Mouse (Mus musculus) liver, embryonic 15.5 days (tissue): Measurements from ENCODE around the gene Myrip. TPM values are rescaled to one million over a fixed set of nuclear protein-coding genes. Genes with fewer than 3 reads are reported as not detected.
A peak's percentile ranks its signal among the peaks of the same experiment; 100 is the strongest.

Experiments
- ATAC-seq: fragments of 200-750 bp; cut with Nextera tagmentation; 2 replicates; pipeline ENCODE4 v1.8.0; 2017; ENCODE audit warnings: moderate number of reproducible peaks, mild to moderate bottlenecking, moderate library complexity; ENCODE audit not compliant: insufficient read depth
- H3K27ac ChIP-seq: fragments of 300-500 bp; sonication (generic); replicated peaks from 2 replicates; pipeline ENCODE4 v1.5.1; 2015; ENCODE audit warnings: mild to moderate bottlenecking, inconsistent platforms
- H3K27me3 ChIP-seq: fragments of 300-500 bp; sonication (generic); 2 replicates; pipeline ENCODE4 v1.6.1; 2015; ENCODE audit warnings: mild to moderate bottlenecking, inconsistent platforms
- H3K36me3 ChIP-seq: fragments of 300-500 bp; sonication (generic); replicated peaks from 2 replicates; pipeline ENCODE4 v1.6.1; 2015; ENCODE audit warnings: moderate library complexity, mild to moderate bottlenecking, inconsistent platforms
- H3K4me1 ChIP-seq: fragments of 300-500 bp; sonication (generic); replicated peaks from 2 replicates; pipeline ENCODE4 v1.6.1; 2015; ENCODE audit warnings: inconsistent platforms
- H3K4me2 ChIP-seq: fragments of 300-500 bp; sonication (generic); 2 replicates; pipeline ENCODE4 v1.6.1; 2015; ENCODE audit warnings: moderate library complexity, mild to moderate bottlenecking, inconsistent platforms
- H3K4me3 ChIP-seq: fragments of 300-500 bp; sonication (generic); replicated peaks from 2 replicates; pipeline ENCODE4 v1.5.1; 2015; ENCODE audit warnings: mild to moderate bottlenecking, inconsistent platforms
- H3K9ac ChIP-seq: fragments of 300-500 bp; sonication (generic); 2 replicates; pipeline ENCODE4 v1.6.1; 2015; ENCODE audit warnings: moderate library complexity, mild to moderate bottlenecking, inconsistent platforms
- H3K9me3 ChIP-seq: fragments of 300-500 bp; sonication (generic); replicated peaks from 2 replicates; pipeline ENCODE4 v1.6.1; 2016; ENCODE audit warnings: inconsistent platforms
- WGBS: fragments of 180-500 bp; shearing (Covaris S2); methylation state at CpG from one replicate; pipeline ENCODE4 v1.1.7; 2015; ENCODE audit warnings: mixed read lengths; ENCODE audit not compliant: insufficient replicate concordance; 5-methylcytosine and 5-hydroxymethylcytosine counted together
- polyA plus RNA-seq: library from polyadenylated mRNA; unstranded; fragments of >200 nt; fragmentation: Nextera tagmentation; extraction: Ambion mirVana; gene quantifications from 2 replicates; pipeline ENCODE4 v1.2.1, GENCODE M21; 2015

The Myrip gene
- polyA plus RNA-seq, 1 experiment from 2014 or later, result 0.02 TPM

DNA sequence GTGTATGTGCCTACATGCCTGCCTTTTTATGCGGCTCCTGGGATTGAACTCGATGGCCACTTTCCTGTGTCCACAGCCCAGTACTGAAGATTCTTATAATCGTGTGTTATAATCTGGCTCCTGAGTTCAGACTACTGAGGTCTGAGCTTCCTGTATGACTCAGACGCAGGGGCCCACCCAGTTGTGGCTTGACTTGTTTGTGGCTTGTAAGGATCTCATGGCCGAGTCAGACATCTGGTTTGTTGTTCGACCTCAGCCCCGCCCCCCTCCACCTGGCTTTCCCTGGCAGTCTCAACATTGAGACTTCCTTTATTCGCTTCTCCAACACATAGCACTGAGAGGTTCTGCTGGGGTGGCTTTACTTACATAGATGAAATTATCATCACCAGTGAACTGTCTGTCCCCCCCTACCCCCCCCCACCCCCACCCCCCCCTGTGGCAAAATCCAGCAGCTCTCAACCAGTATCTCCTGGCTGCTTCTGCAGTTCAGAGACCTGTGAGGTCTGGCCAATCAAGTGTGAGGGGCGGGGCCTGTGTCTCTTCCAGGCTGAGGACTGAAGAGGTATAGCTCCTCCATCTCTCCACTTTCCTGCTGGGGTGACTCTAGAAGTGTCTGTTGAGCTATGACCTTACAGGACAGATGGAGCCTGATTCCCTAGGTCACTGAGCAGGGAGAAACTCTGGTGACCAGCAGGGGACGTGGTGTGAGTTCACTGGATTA is 38.8 kb downstream of the Myrip start:
- no peak for ATAC-seq
- WGBS, result 22% methylated on average over 10 of the region's 10 CpGs
- no peaks in the 10 kb centered on the region for H3K36me3 ChIP-seq
- H3K27me3 ChIP-seq, result no peaks in the 10 kb centered on the region
- no peaks in the 10 kb centered on the region for H3K4me1 ChIP-seq
- no peak overlapping the region for H3K9ac ChIP-seq
- no peak overlapping the region for H3K4me2 ChIP-seq
- H3K4me3 ChIP-seq, result no peak overlapping the region
- H3K27ac ChIP-seq, result no peak overlapping the region
- H3K9me3 ChIP-seq, result no peaks in the 10 kb centered on the region

DNA sequence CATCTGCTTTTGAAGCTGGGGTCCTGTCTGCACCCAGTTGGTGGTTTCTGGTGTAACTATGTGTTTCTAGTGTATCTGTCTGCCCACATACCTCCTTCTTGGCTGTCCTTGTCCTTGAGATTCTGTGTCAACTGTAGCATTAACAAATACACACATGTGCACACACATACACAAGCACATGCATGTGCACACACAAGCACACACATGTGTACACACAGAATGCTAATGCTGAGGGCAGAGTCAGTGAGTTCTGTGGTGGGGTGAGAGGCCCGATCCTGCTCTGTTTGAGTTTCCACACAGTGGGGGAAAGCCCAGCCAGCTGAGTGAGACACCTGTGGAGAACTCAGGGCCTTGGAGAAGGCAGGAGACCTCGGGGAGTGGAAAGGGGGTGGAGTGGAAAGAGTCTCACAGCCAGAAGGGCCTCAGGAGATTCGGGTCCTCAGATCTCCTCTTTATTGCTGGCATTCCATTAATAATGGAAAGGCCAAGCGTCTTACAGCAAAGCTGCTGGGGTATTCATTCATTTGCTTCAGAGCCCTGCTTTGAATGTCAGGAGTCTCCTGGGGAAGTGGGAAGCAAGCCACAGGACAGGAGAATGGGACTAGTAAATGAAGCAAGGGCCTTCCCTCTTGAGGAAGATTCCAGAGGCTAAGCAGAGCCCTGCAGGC is 41.9 kb downstream of the Myrip start:
- WGBS, result 52% methylated on average over 4 of the region's 4 CpGs
- H3K4me1 ChIP-seq, result no peaks in the 10 kb centered on the region; the same call in 1 of the 2 replicates
- no peaks in the 10 kb centered on the region for H3K27me3 ChIP-seq
- no peaks in the 10 kb centered on the region for H3K36me3 ChIP-seq
- H3K4me3 ChIP-seq, result no peak overlapping the region
- H3K4me2 ChIP-seq, result no peak overlapping the region
- H3K9ac ChIP-seq, result no peak overlapping the region
- H3K27ac ChIP-seq, result no peak overlapping the region
- no peak for ATAC-seq
- H3K9me3 ChIP-seq, result no peaks in the 10 kb centered on the region

GRCm38 (mm10) chr9:120345651-120346151 is 44.4 kb downstream of the Myrip start:
- ATAC-seq, result peak; percentile 34
- WGBS, result 23% methylated on average over 5 of the region's 5 CpGs
- Histone ChIP-seq H3K4me1 (peaks cover 3% of the 10 kb centered on the region), H3K9ac (no peak overlapping the region), H3K4me2 (no peak overlapping the region), H3K9me3 (no peaks in the 10 kb centered on the region), H3K4me3 (no peak overlapping the region), H3K27ac (peak overlapping the region; percentile 51; the same call in 1 of the 2 replicates), H3K27me3 (no peaks in the 10 kb centered on the region), H3K36me3 (no peaks in the 10 kb centered on the region)

- no peak for ATAC-seq
- Histone ChIP-seq H3K27me3 (no peaks in the 10 kb centered on the region), H3K9me3 (no peaks in the 10 kb centered on the region), H3K27ac (no peak overlapping the region), H3K4me1 (peaks cover 6% of the 10 kb centered on the region), H3K4me2 (no peak overlapping the region), H3K9ac (no peak overlapping the region), H3K4me3 (no peak overlapping the region), H3K36me3 (no peaks in the 10 kb centered on the region)
- WGBS, result 59% methylated on average over 4 of the region's 4 CpGs
Observed at GRCm38 (mm10) chr9:120349145-120349544, 47.8 kb downstream of the Myrip start.

DNA sequence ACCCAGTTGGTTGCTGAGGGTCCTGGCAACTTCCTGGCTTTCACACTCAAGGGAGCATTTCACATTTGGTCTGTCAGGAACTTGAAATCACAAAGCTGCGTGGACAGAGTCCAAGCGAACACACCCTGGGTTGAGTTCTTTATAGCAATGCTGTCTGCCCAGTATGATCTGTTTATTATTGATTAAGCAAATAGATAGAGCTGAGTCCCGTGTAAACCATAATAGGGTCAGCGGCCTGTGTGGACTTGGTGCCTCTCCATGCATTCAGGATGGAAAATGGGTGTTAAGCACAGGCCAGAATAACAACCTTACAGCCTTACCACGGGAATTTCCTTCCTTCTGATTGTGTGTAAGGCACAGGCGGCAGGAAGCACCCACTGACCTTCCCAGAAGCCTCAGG is 49.0 kb downstream of the Myrip start:
- Histone ChIP-seq H3K36me3 (no peaks in the 10 kb centered on the region), H3K9me3 (no peaks in the 10 kb centered on the region), H3K4me3 (no peak overlapping the region), H3K9ac (no peak overlapping the region), H3K4me2 (no peak overlapping the region), H3K4me1 (peaks cover 6% of the 10 kb centered on the region), H3K27me3 (no peaks in the 10 kb centered on the region), H3K27ac (no peak overlapping the region)
- WGBS, result 33% methylated on average over 6 of the region's 6 CpGs
- ATAC-seq, result 0 out of 2 replicates have a peak, but pooled peaks have one; percentile 25

- Histone ChIP-seq H3K9ac (no peak overlapping the region), H3K4me3 (no peak overlapping the region), H3K4me1 (peaks cover 6% of the 10 kb centered on the region), H3K27me3 (no peaks in the 10 kb centered on the region), H3K27ac (no peak overlapping the region), H3K9me3 (no peaks in the 10 kb centered on the region), H3K4me2 (no peak overlapping the region), H3K36me3 (no peaks in the 10 kb centered on the region)
- ATAC-seq, result no peak
- 51% methylated on average over 7 of the region's 7 CpGs for WGBS
Observed at GRCm38 (mm10) chr9:120351061-120351460, 49.7 kb downstream of the Myrip start.

DNA sequence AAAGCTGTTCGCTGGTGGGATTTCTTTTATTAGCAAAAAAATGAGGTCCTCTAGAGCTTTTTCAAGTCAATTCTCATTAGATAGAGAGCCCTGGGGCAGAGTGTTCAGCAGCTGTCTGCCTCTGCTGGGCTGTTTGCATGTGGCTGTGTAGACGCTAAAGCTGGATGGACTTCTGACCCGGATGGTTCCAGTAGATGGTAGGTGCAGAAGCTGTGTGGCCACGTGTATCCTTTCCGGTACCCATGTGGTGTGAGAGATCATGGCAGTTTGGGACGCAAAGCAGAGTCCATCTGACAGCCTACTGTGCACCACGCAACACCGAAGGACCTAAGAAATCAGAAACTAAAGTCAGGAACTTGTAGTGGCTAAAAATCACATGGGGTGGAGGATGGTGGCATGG is 50.2 kb downstream of the Myrip start:
- H3K9ac ChIP-seq, result no peak overlapping the region
- ATAC-seq, result no peak; the same call in 1 of the 2 replicates

DNA sequence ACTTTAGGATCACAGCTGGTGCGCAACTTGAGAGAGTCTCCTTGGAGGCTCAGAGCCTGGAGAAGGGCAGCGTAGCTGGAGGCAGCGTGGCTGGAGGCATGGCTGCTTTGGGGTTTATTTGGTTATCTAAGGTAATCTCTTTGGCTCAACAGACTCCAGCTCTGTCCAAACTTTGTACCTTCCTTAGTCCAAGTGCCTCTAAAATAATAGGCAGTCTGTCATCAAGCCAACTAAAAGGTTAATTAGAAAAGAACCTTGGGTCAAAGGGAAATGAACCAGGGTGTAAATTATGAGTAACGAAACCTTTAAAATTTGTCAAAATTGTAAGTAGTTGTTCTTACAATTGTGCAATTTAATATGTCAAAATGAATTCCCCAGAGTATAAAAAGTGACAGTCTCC is 51.7 kb downstream of the Myrip start:
- no peak for ATAC-seq
- no peaks in the 10 kb centered on the region for H3K36me3 ChIP-seq
- no peak overlapping the region for H3K27ac ChIP-seq
- WGBS, result 67% methylated on average over 4 of the region's 4 CpGs
- H3K4me2 ChIP-seq, result no peak overlapping the region
- no peaks in the 10 kb centered on the region for H3K27me3 ChIP-seq
- no peaks in the 10 kb centered on the region for H3K9me3 ChIP-seq
- no peak overlapping the region for H3K4me3 ChIP-seq
- H3K9ac ChIP-seq, result no peak overlapping the region
- H3K4me1 ChIP-seq, result peaks cover 6% of the 10 kb centered on the region; the same call in 1 of the 2 replicates

More for the DNA sequence above, 50.2 kb downstream of the Myrip start:
- no peak overlapping the region for H3K4me3 ChIP-seq
- WGBS, result 69% methylated on average over 8 of the region's 8 CpGs
- H3K4me1 ChIP-seq, result peaks cover 6% of the 10 kb centered on the region
- no peak overlapping the region for H3K4me2 ChIP-seq
- no peaks in the 10 kb centered on the region for H3K36me3 ChIP-seq
- no peak overlapping the region for H3K27ac ChIP-seq
- H3K27me3 ChIP-seq, result no peaks in the 10 kb centered on the region
- H3K9me3 ChIP-seq, result no peaks in the 10 kb centered on the region

GRCm38 (mm10) chr9:120353967-120354366 is 52.7 kb downstream of the Myrip start:
- no peak for ATAC-seq
- 64% methylated on average over 3 of the region's 3 CpGs for WGBS
- H3K9me3 ChIP-seq, result no peaks in the 10 kb centered on the region

GRCm38 (mm10) chr9:120354550-120355345 is 53.4 kb downstream of the Myrip start:
- H3K4me2 ChIP-seq, result no peak overlapping the region
- H3K9me3 ChIP-seq, result no peaks in the 10 kb centered on the region
- no peak overlapping the region for H3K27ac ChIP-seq
- ATAC-seq, result no peak
- peaks cover 6% of the 10 kb centered on the region; the same call in 1 of the 2 replicates for H3K4me1 ChIP-seq
- H3K9ac ChIP-seq, result no peak overlapping the region
- WGBS, result 60% methylated on average over 12 of the region's 12 CpGs
- H3K27me3 ChIP-seq, result no peaks in the 10 kb centered on the region
- H3K36me3 ChIP-seq, result no peaks in the 10 kb centered on the region
- H3K4me3 ChIP-seq, result no peak overlapping the region

More at GRCm38 (mm10) chr9:120353967-120354366, 52.7 kb downstream of the Myrip start:
- no peak overlapping the region for H3K4me2 ChIP-seq
- H3K4me1 ChIP-seq, result peaks cover 6% of the 10 kb centered on the region; the same call in 1 of the 2 replicates
- H3K27me3 ChIP-seq, result no peaks in the 10 kb centered on the region
- no peak overlapping the region for H3K27ac ChIP-seq
- no peak overlapping the region for H3K9ac ChIP-seq
- H3K4me3 ChIP-seq, result no peak overlapping the region
- no peaks in the 10 kb centered on the region for H3K36me3 ChIP-seq

DNA sequence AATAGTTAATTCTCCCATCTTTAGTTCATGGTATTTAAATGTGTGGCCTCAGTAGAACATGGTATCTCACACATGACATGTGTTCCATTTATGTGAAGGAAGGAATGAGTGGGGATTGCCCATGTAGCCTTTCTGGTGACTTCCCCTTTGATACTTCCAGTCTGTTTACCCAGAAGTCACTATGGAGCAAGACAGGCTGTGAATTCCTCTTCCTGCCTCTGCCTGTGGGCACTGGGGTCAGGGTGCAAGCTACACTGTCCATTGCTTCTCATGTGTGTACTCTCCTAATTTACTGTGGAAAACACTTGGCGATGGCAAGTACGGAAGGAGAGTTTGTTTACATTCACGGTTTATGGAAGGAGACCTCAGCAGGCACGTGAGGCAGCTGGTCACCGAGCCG is 55.2 kb downstream of the Myrip start:
- no peak overlapping the region for H3K4me3 ChIP-seq
- no peak overlapping the region for H3K4me2 ChIP-seq
- no peaks in the 10 kb centered on the region for H3K9me3 ChIP-seq
- H3K4me1 ChIP-seq, result no peaks in the 10 kb centered on the region
- H3K36me3 ChIP-seq, result no peaks in the 10 kb centered on the region
- H3K27me3 ChIP-seq, result no peaks in the 10 kb centered on the region
- ATAC-seq, result no peak
- no peak overlapping the region for H3K9ac ChIP-seq
- no peak overlapping the region for H3K27ac ChIP-seq
- 67% methylated on average over 6 of the region's 6 CpGs for WGBS
